Mouse (Mus musculus) brown adipose tissue, adult 24 weeks (tissue): Measurements from ENCODE around the gene Agpat1. TPM values are rescaled to one million over a fixed set of nuclear protein-coding genes. Genes with fewer than 3 reads are reported as not detected.

ENCODE experiments used
- H3K27ac ChIP-seq: fragments of 200-500 bp; replicated peaks from 2 replicates; pipeline ENCODE4 v1.5.1; 2012; ENCODE audit warnings: low read depth, mild to moderate bottlenecking, low read length
- H3K4me1 ChIP-seq: fragments of 200-500 bp; 2 replicates; pipeline ENCODE4 v1.6.1; 2012; ENCODE audit warnings: low read length, mixed read lengths; ENCODE audit not compliant: control insufficient read depth, insufficient read depth, insufficient read length
- H3K4me3 ChIP-seq: fragments of 200-500 bp; 2 replicates; pipeline ENCODE4 v1.5.1; 2012; ENCODE audit warnings: low read depth, mild to moderate bottlenecking, low read length, moderate library complexity; ENCODE audit not compliant: insufficient read depth
- polyA plus RNA-seq: library from polyadenylated mRNA; stranded (reverse); fragments of >200 nt; gene quantifications from 2 replicates; pipeline ENCODE4 v1.2.4, GENCODE M21; 2012; ENCODE audit not compliant: missing spikeins, insufficient read depth, insufficient read length

The Agpat1 gene
- polyA plus RNA-seq, 1 experiment = 120 TPM

- H3K27ac ChIP-seq = peak overlapping the region; percentile 80
These were observed 41.3 kb downstream of the Agpat1 start for GRCm38 (mm10) chr17:34645256-34645829.

DNA sequence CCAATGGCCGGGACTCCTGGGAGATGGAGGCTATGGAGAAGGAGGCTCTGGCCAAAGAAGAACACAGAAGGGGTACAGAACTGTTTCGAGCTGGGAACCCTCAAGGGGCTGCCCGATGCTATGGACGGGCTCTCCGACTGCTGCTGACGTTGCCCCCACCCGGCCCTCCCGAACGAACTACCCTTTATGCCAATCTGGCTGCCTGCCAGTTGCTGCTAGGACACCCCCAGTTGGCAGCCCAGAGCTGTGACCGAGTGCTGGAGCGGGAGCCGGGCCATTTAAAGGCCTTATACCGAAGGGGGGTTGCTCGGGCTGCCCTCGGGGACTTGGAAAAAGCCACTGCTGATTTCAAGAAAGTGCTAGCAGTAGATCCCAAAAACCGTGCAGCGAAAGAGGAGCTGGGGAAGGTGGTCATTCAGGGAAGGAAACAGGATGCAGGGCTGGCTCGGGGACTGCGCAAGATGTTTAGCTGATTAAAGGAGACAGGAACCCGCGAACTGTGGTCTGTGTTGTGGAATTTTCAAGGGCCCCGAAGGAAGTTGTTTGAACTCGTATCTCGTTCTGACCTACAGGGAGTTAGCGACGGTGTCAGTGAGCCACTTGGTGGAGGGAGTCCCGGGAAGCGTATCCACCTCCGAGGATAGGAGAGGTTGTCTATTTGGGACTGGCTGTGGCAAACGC lies 41.9 kb downstream of the Agpat1 start:
- H3K4me1 ChIP-seq = peaks cover 21% of the 10 kb centered on the region
- H3K4me3 ChIP-seq = peak overlapping the region; percentile 73
- peak overlapping the region; percentile 80 for H3K27ac ChIP-seq

More at GRCm38 (mm10) chr17:34645256-34645829, 41.3 kb downstream of the Agpat1 start:
- peak overlapping the region; percentile 73 for H3K4me3 ChIP-seq
- H3K4me1 ChIP-seq = peaks cover 23% of the 10 kb centered on the region

DNA sequence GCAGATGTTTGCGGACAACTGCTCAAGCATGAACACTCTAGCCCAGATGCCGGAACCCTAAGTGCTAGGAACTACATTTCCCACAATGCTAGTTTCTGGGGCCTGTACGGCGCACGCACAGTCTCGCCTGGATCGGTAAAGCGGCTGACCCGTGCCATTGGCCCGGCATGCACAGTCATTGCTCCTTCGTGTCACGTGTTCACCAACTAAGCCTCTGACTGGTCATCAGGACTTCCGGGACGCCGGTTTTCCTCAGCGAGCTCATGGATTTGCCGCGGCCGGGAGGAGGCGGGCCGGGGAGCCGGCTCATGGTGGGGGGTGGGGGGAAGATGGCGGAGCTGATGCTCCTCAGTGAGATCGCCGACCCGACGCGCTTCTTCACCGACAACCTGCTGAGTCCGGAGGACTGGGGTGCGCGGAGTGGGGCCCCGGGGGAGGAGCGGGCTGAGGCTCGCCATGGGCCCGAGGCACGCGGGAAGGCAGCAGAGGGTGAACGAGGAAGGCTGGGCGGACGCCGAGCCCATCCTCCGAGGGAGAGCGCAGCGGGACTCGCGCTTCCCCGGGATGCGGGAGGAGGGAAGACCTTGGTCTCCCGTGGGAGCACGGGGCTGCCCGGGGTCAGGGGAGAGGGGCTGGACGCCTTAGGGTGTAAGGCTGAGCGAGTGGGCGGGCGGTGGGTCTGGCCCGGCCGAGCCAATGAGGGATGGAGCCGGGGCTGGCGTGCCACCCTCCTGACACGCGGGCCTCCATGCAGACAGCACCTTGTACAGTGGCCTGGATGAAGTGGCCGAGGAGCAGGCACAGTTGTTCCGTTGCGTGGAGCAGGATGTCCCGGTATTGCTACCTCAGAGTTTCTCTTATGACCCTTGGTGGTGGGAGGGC lies 43.1 kb downstream of the Agpat1 start, which contains the start of gene Atf6b:
Gene Atf6b, plus strand, starts transcription at position 241 of the 882 bp plus-strand sequence.
- Histone ChIP-seq H3K27ac (peak within 1 kb of the TSS; percentile 52), H3K4me1 (peaks cover 18% of the 10 kb centered on the region), H3K4me3 (peak within 1 kb of the TSS; percentile 81)

DNA sequence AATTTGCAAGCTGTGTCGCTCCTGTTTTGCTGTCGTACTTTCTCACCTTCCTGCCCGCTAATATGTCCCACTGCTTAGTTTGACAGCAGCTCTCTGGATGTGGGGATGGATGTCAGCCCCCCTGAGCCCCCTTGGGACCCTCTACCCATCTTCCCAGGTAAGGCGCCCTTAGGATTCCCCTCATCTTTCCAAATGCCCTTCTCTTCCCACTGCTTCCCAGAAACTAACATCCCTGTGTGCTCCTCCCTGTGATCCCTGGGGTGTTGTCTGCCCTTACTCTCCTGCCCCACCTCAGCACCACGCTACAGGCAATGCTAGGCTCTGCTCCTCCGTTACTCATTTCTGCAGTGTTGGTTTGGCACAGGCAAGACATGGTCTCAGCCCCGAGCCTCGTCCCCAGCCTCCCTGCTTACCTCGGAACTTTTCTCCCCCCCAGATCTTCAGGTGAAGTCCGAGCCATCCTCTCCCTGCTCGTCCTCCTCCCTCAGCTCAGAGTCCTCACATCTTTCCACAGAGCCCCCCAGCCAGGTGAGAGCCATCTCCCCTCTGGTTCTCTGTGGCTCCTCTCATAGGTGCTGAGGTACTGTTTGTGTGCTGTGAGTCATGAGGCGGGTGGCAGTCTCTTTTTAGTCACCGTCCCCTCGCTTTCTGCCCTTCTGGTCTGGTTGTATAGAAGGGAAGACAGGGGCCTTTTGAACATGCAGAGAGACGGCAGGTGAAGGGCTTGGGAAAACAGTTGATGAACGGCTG lies 44.3 kb downstream of the Agpat1 start:
- Histone ChIP-seq H3K4me3 (peak overlapping the region; percentile 1; the same call in 1 of the 2 replicates), H3K27ac (no peak overlapping the region), H3K4me1 (peaks cover 18% of the 10 kb centered on the region)

DNA sequence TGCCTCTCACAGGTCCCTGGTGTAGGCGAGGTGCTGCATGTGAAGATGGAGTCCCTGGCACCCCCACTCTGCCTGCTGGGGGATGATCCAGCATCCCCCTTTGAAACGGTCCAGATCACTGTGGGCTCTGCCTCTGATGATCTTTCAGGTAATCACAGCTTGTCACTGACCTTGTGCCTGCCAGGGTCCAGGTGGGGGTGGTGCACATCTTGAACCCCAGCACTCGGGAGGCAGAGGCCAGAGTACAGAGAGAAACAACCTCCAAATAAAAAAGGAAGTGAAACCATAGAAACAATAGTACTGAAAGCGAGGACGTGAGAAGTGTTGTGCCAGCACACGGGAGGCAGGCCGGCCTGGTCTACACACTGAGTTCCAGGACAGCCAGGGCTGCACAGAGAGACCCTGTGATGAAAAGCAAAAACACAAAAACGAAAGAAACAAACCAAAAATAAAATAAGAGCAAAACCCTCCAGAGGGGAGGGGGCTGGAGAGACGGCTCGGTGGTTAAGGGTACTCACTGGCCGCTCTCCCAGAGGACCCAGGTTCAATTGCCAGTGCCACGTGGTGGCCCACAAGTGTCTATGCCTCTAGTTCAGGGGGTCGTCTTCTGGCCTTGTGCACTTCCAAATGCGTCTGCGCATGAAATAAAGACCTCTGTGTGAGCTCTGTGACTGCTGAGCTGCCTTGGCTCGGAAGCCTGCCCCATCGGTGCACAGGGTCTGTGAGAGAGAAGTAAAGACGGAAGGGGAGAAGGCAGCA lies 45.2 kb downstream of the Agpat1 start:
- Histone ChIP-seq H3K4me3 (no peak overlapping the region), H3K4me1 (peaks cover 15% of the 10 kb centered on the region), H3K27ac (no peak overlapping the region)

- no peak overlapping the region for H3K27ac ChIP-seq
- peaks cover 14% of the 10 kb centered on the region for H3K4me1 ChIP-seq
- no peak overlapping the region for H3K4me3 ChIP-seq
These were observed 46.7 kb downstream of the Agpat1 start for GRCm38 (mm10) chr17:34650781-34651180.

GRCm38 (mm10) chr17:34651507-34652221 lies 47.6 kb downstream of the Agpat1 start:
- no peak overlapping the region for H3K4me3 ChIP-seq
- H3K27ac ChIP-seq = no peak overlapping the region
- peaks cover 11% of the 10 kb centered on the region; the same call in 1 of the 2 replicates for H3K4me1 ChIP-seq

- Histone ChIP-seq H3K4me3 (no peak overlapping the region), H3K4me1 (peaks cover 11% of the 10 kb centered on the region), H3K27ac (no peak overlapping the region)
These were observed 48.5 kb downstream of the Agpat1 start for GRCm38 (mm10) chr17:34652546-34652945.

DNA sequence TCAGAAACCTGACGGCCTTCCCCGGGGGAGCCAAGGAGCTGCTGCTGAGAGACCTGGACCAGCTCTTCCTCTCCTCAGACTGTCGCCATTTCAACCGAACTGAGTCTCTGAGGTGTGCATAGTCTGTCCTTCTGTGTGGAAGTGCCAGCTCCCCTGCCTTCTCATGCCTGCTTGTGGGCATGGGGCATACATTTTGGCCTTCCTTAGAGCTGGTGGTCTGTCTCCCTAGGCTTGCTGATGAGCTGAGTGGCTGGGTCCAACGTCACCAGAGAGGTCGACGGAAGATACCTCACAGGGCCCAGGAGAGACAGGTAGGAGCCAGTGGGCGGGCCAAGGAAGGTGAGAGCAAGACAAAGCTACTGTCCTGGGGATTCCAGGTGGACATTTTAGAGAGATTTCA lies 48.9 kb downstream of the Agpat1 start:
- H3K27ac ChIP-seq = no peak overlapping the region
- peaks cover 11% of the 10 kb centered on the region for H3K4me1 ChIP-seq
- H3K4me3 ChIP-seq = no peak overlapping the region

DNA sequence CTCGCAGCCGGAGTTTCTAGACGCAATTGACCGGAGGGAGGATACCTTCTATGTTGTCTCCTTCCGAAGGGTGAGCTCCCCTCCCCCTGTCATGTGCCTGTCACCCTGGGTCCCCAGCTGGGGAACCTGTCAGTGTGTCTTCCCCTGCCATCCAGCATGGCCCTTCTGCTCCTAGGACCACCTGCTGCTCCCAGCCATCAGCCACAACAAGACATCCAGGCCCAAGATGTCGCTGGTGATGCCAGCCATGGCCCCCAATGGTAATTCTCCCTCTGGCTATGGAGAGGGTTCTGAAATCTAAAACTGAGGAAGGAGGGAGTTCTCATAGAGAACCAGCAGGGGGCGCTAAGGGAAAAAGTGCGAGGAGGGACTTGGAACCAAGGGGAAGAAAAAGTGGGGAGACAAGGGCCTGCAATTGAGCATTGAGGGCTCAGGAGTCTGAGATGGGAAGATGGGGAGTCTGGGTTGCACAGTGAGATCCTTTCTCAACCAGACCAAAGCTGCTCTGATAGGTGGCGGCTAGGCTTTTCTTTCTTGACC lies 49.8 kb downstream of the Agpat1 start:
- no peak overlapping the region for H3K4me3 ChIP-seq
- H3K27ac ChIP-seq = no peak overlapping the region
- peaks cover 11% of the 10 kb centered on the region for H3K4me1 ChIP-seq

DNA sequence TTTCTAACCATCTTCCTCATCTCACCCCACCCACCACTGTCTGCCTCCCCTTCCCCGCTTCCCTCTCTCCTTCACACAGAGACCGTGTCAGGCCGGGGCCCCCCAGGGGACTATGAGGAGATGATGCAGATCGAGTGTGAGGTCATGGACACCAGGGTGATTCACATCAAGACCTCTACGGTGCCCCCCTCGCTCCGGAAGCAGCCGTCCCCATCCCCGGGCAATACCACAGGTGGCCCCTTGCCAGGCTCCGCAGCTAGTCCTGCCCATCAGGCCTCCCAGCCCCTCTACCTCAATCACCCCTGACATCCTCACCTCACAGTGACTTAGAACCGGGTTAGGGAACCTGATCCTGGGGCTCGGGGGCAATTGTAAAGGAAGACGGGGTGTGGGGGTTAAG lies 50.3 kb downstream of the Agpat1 start:
- 0 out of 2 replicates have a peak overlapping the region, but pooled peaks have one; percentile 1 for H3K27ac ChIP-seq
- no peak overlapping the region for H3K4me3 ChIP-seq

GRCm38 (mm10) chr17:34655160-34655559 lies 51.1 kb downstream of the Agpat1 start:
- Histone ChIP-seq H3K27ac (peak overlapping the region; percentile 27), H3K4me3 (no peak overlapping the region), H3K4me1 (peaks cover 11% of the 10 kb centered on the region)

More for the DNA sequence above, 50.3 kb downstream of the Agpat1 start:
- peaks cover 11% of the 10 kb centered on the region for H3K4me1 ChIP-seq

DNA sequence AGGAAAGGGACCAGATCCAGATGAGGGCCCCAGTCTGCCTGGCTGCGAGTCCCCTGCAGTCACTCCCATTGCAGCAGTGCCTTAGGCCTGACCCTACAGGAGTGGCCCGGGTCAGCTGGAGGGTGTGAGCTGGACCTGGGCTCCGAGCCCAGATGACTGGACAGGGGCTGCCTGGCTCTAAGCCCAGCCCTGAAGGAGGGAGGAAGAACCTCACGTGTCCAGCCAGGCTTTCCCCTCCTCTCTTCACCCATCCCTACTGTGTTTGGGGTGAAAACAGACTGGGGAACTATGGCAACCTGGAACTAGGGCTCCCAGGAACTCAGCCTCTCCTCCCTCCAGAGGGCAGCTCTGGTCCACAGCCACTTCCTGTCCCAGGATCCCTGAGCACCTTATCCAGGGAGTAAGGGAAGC lies 51.5 kb downstream of the Agpat1 start:
- Histone ChIP-seq H3K4me1 (peaks cover 11% of the 10 kb centered on the region), H3K4me3 (no peak overlapping the region)

More for the DNA sequence above, 51.5 kb downstream of the Agpat1 start:
- peak overlapping the region; percentile 67 for H3K27ac ChIP-seq
